Mouse (Mus musculus) embryo, embryonic 10 days (tissue): Measurements from ENCODE around the gene Slc24a2.

Experiments
- DNase-seq: peaks from one replicate; pipeline ENCODE4 v3.0.0-alpha.2; 2015; ENCODE audit warnings: low spot score

Gene Slc24a2

GRCm38 (mm10) chr4:86953519-86953918 lies 276.8 kb downstream of the Slc24a2 start:
- DNase-seq = peak; percentile 39

GRCm38 (mm10) chr4:86948794-86949193 lies 281.5 kb downstream of the Slc24a2 start:
- no peak for DNase-seq

GRCm38 (mm10) chr4:86943296-86943695 lies 287.0 kb downstream of the Slc24a2 start:
- peak; percentile 33 for DNase-seq

- no peak for DNase-seq
These were observed 287.6 kb downstream of the Slc24a2 start for GRCm38 (mm10) chr4:86942656-86943055.

GRCm38 (mm10) chr4:86936706-86937105 lies 293.6 kb downstream of the Slc24a2 start:
- no peak for DNase-seq

GRCm38 (mm10) chr4:86936217-86936616 lies 294.1 kb downstream of the Slc24a2 start:
- DNase-seq = no peak
